ENCODE assay signal across 24 mouse cellular contexts in genomic region chr2:20619881-20620280, GRCm38 (mm10).
DNase-seq lines count a peak whose midpoint lies in the region; ATAC-seq and TF ChIP-seq lines count a peak whose summit lies in the region.
"Had no signal": no experiment of that assay in that cellular context is flagged by ENCODE, and none has a peak within 500 bp of the region (broad histone marks: within the 10 kb centered on the region; RNA-seq: fewer than 3 reads in every experiment).

No protein-coding gene starts in this region.

- no peak for TF ChIP-seq CTCF in lung, postnatal 0 days (IDR thresholded peaks at IDR 0.05)

- H3K9ac ChIP-seq in lung, postnatal 0 days (replicated peaks; ENCODE audit: low read depth), result no peak overlapping the region
- H3K9ac ChIP-seq: embryonic facial prominence, embryonic 12.5 days; forebrain, postnatal 0 days; hindbrain, embryonic 13.5 days had no signal

- no peaks in the 10 kb centered on the region for H3K36me3 ChIP-seq in lung, postnatal 0 days (ENCODE audit: insufficient read depth, low read length)
- H3K36me3 ChIP-seq: embryonic facial prominence, embryonic 12.5 days; G1E; hindbrain, embryonic 10.5 days; hindbrain, embryonic 13.5 days had no signal

- intact Hi-C loops in heart, postnatal 36 days (cut with DNase I), result no loop called here

- H3K9me3 ChIP-seq in lung, postnatal 0 days (ENCODE audit: low read length), result no peaks in the 10 kb centered on the region
- H3K9me3 ChIP-seq: embryonic facial prominence, embryonic 12.5 days; G1E; hindbrain, embryonic 10.5 days; hindbrain, embryonic 13.5 days had no signal

- no peaks in the 10 kb centered on the region for H3K27me3 ChIP-seq in lung, postnatal 0 days (replicated peaks; ENCODE audit: insufficient read depth, low read length)
- H3K27me3 ChIP-seq: CH12.LX; embryonic facial prominence, embryonic 12.5 days; hindbrain, embryonic 13.5 days; Patski had no signal

- H3K27ac ChIP-seq in lung, postnatal 0 days (ENCODE audit: low read length), result no peak overlapping the region
- H3K27ac ChIP-seq: embryonic facial prominence, embryonic 12.5 days; hindbrain, embryonic 10.5 days; hindbrain, embryonic 13.5 days had no signal

- ATAC-seq in lung, postnatal 0 days, result no peak
- ATAC-seq: forebrain, embryonic 14.5 days; forebrain, postnatal 0 days; hindbrain, embryonic 16.5 days; Patski had no signal

- no peak overlapping the region for H3K4me3 ChIP-seq in lung, postnatal 0 days (ENCODE audit: low read depth, low read length)
- H3K4me3 ChIP-seq: embryonic facial prominence, embryonic 12.5 days; hindbrain, embryonic 10.5 days; hindbrain, embryonic 13.5 days had no signal

- H3K4me2 ChIP-seq in lung, postnatal 0 days (replicated peaks; ENCODE audit: low read depth, low read length), result no peak overlapping the region
- H3K4me2 ChIP-seq: embryonic facial prominence, embryonic 12.5 days; heart, embryonic 11.5 days; hindbrain, embryonic 13.5 days had no signal

- WGBS in lung, postnatal 0 days, result 37% methylated on average over 5 of the region's 5 CpGs

- DNase-seq in heart, adult 11 months, result peak; percentile 65
- DNase-seq in heart, postnatal 36 days, result no peak
- peak; percentile 12 for DNase-seq in lung, postnatal 36 days
- DNase-seq in lung, postnatal 0 days (ENCODE audit: low spot score), result no peak
- DNase-seq in urinary bladder, postnatal 25 days (ENCODE audit: low spot score), result peak; percentile 7
- no peak for DNase-seq in urinary bladder, adult 2 months (ENCODE audit: low spot score)
- no peak for DNase-seq in frontal cortex, adult 2 months (ENCODE audit: extremely low spot score in 1 of 2, low spot score in 1 of 2)
- DNase-seq: adrenal gland, postnatal 10 days; adrenal gland, postnatal 36 days; B cell, adult 2 months; cerebellum, adult 18-20 months; cerebellum, adult 9-10 months; cerebellum, postnatal 14 days; forebrain, postnatal 0 days; gastrocnemius, postnatal 25 days had no signal

- no peak for TF ChIP-seq EP300 in lung, postnatal 0 days (IDR thresholded peaks at IDR 0.05)

- H3K4me1 ChIP-seq in lung, postnatal 0 days (ENCODE audit: insufficient read depth, low read depth, low read length), result no peaks in the 10 kb centered on the region
- H3K4me1 ChIP-seq: embryonic facial prominence, embryonic 12.5 days; hindbrain, embryonic 10.5 days; hindbrain, embryonic 13.5 days had no signal

Comparison
In these comparisons a context has a peak if more than half of its experiments do, and no peak if none do; other contexts are left out.
1. DNase-seq: peak in heart, adult 11 months (single experiment), lung, postnatal 36 days (single experiment) and urinary bladder, postnatal 25 days (single experiment); none in heart, postnatal 36 days (0 of 2), lung, postnatal 0 days (single experiment), urinary bladder, adult 2 months (single experiment) and frontal cortex, adult 2 months (0 of 2).